Mouse (Mus musculus): Measurements from ENCODE around the gene Dbf4. TPM values are rescaled to one million over a fixed set of nuclear protein-coding genes. Genes with fewer than 3 reads are reported as not detected.

Dbf4 gene
- polyA plus RNA-seq, 1 experiment = 1.4 TPM

Other genes with a start within 250 kb of the Dbf4 start
- 0.59 and 0.92 TPM in 2 replicates for gene Adam22, start 54.6 kb downstream of the Dbf4 start, polyA plus RNA-seq (2012; ENCODE audit: insufficient read depth, insufficient read length, missing spikeins)
- gene Slc25a40, start 134 bp upstream of the Dbf4 start, polyA plus RNA-seq (2012; ENCODE audit: insufficient read depth, insufficient read length, missing spikeins) = 4.8 and 5.2 TPM in 2 replicates
- gene Rundc3b, start 200.2 kb upstream of the Dbf4 start, polyA plus RNA-seq (2012; ENCODE audit: insufficient read depth, insufficient read length, missing spikeins) = 0.71 TPM in 1 of 2 replicates, not detected in the other
- gene Abcb1a, start 237.4 kb upstream of the Dbf4 start, polyA plus RNA-seq (2012; ENCODE audit: insufficient read depth, insufficient read length, missing spikeins) = 1.9 and 2.2 TPM in 2 replicates